Mouse (Mus musculus): ENCODE measurements at regions not wholly inside any gene's neighbourhood (a gene's known extent, or its start where the extent isn't known, plus 50 kb on each side); places are given as distances from the start of the nearest gene placed in this dataset.

- no peak for ATAC-seq
These were observed 1187.0 kb upstream of the Map3k7 start for GRCm38 (mm10) chr4:30776816-30777442.

- no peak for ATAC-seq
These were observed 1182.2 kb upstream of the Map3k7 start for GRCm38 (mm10) chr4:30781649-30782048.

- no peak for ATAC-seq
These were observed 1173.8 kb upstream of the Map3k7 start for GRCm38 (mm10) chr4:30789976-30790657.

- ATAC-seq: no peak
These were observed 1154.1 kb upstream of the Map3k7 start for GRCm38 (mm10) chr4:30809798-30810197.

- ATAC-seq: no peak
These were observed 1108.4 kb upstream of the Map3k7 start for GRCm38 (mm10) chr4:30855361-30856056.

- ATAC-seq: no peak
These were observed 1058.9 kb upstream of the Map3k7 start for GRCm38 (mm10) chr4:30904966-30905365.

- ATAC-seq: no peak
These were observed 1041.0 kb upstream of the Map3k7 start for GRCm38 (mm10) chr4:30922944-30923343.

GRCm38 (mm10) chr4:30932358-30932757 is 1031.5 kb upstream of the Map3k7 start:
- no peak for ATAC-seq

GRCm38 (mm10) chr4:30933030-30933987 is 1030.6 kb upstream of the Map3k7 start:
- no peak for ATAC-seq

- no peak for ATAC-seq
These were observed 980.3 kb upstream of the Map3k7 start for GRCm38 (mm10) chr4:30983611-30984010.

- ATAC-seq: no peak
These were observed 951.9 kb upstream of the Map3k7 start for GRCm38 (mm10) chr4:31012006-31012405.

GRCm38 (mm10) chr4:31052077-31052677 is 911.7 kb upstream of the Map3k7 start:
- ATAC-seq: no peak

GRCm38 (mm10) chr4:31076236-31076635 is 887.7 kb upstream of the Map3k7 start:
- ATAC-seq: no peak

- no peak for ATAC-seq
These were observed 842.3 kb upstream of the Map3k7 start for GRCm38 (mm10) chr4:31121586-31121985.

GRCm38 (mm10) chr4:31143166-31143565 is 820.7 kb upstream of the Map3k7 start:
- ATAC-seq: no peak

- no peak for ATAC-seq
These were observed 796.5 kb upstream of the Map3k7 start for GRCm38 (mm10) chr4:31167431-31167830.

- no peak for ATAC-seq
These were observed 795.5 kb upstream of the Map3k7 start for GRCm38 (mm10) chr4:31168357-31168756.

GRCm38 (mm10) chr4:31171190-31171589 is 792.7 kb upstream of the Map3k7 start:
- ATAC-seq: no peak

GRCm38 (mm10) chr4:31197852-31198251 is 766.0 kb upstream of the Map3k7 start:
- ATAC-seq: no peak

GRCm38 (mm10) chr4:31203286-31203685 is 760.6 kb upstream of the Map3k7 start:
- ATAC-seq: no peak

- ATAC-seq: no peak
These were observed 758.4 kb upstream of the Map3k7 start for GRCm38 (mm10) chr4:31205332-31205970.

- no peak for ATAC-seq
These were observed 738.2 kb upstream of the Map3k7 start for GRCm38 (mm10) chr4:31225741-31226140.

Data from inflammation-experienced regulatory T-cells, adult 6 months (primary cell).